Mouse (Mus musculus): ENCODE results near the gene Gdf1.

Gdf1 gene

GRCm38 (mm10) chr8:70361484-70362032 is 31.9 kb downstream of the Gdf1 start:
- DNase-seq (ENCODE audit: low spot score in 2 of 2), result no peak

- DNase-seq (ENCODE audit: low spot score in 2 of 2), result no peak
These were observed 34.4 kb downstream of the Gdf1 start for GRCm38 (mm10) chr8:70364066-70364465.

- DNase-seq (ENCODE audit: low spot score in 2 of 2), result no peak
These were observed 37.0 kb downstream of the Gdf1 start for GRCm38 (mm10) chr8:70366588-70366987.

- no peak for DNase-seq (ENCODE audit: low spot score in 2 of 2)
These were observed 40.9 kb downstream of the Gdf1 start for GRCm38 (mm10) chr8:70370476-70370875.

- DNase-seq (ENCODE audit: low spot score in 2 of 2), result no peak
These were observed 42.3 kb downstream of the Gdf1 start for GRCm38 (mm10) chr8:70371951-70372350.

GRCm38 (mm10) chr8:70373397-70374317 is 44.0 kb downstream of the Gdf1 start, which contains the start of gene Comp:
TSS of gene Comp (plus strand) at chr8:70373558.
- DNase-seq (ENCODE audit: low spot score in 2 of 2), result no peak

- DNase-seq (ENCODE audit: low spot score in 2 of 2), result peak in 1 of 2 experiments; percentile 41
These were observed 44.8 kb downstream of the Gdf1 start for GRCm38 (mm10) chr8:70374318-70374927.

GRCm38 (mm10) chr8:70375212-70375859 is 45.7 kb downstream of the Gdf1 start:
- no peak for DNase-seq (ENCODE audit: low spot score in 2 of 2)

- no peak for DNase-seq (ENCODE audit: low spot score in 2 of 2)
These were observed 46.7 kb downstream of the Gdf1 start for GRCm38 (mm10) chr8:70376275-70376741.

GRCm38 (mm10) chr8:70377049-70377448 is 47.4 kb downstream of the Gdf1 start:
- DNase-seq (ENCODE audit: low spot score in 2 of 2), result no peak

- no peak for DNase-seq (ENCODE audit: low spot score in 2 of 2)
These were observed 50.5 kb downstream of the Gdf1 start for GRCm38 (mm10) chr8:70380069-70380468.
